Mouse (Mus musculus): ENCODE data around the gene Prdm1. TPM values are rescaled to one million over a fixed set of nuclear protein-coding genes. Genes with fewer than 3 reads are reported as not detected.
A peak's percentile ranks its signal among the peaks of the same experiment; 100 is the strongest.

The Prdm1 gene
- polyA plus RNA-seq, 1 experiment from 2014 or later: 0.15 TPM

DNA sequence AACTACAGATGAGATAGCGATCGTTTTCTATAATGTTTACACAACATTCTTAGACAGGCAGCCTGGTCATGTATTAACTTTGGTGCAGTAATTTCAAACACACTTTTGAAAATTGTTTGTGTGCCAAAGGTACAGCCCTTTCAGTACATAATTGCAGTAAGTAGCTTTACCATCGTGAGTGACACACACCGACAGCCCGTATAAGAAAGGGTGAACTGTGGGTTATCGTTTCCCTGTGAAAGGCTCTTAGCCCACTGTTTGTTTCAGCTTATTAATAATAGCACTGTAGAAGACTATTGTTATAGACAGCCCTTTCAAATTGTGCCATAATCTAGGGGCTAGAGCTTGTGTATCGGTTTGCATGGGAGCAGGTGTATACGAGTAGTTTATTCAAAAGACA, 51.1 kb downstream of the Prdm1 start:
- Histone ChIP-seq H3K4me3 (ENCODE audit: low read depth, low read length) (no peak overlapping the region), H3K4me2 (ENCODE audit: low read depth, low read length) (no peak overlapping the region), H3K27me3 (ENCODE audit: insufficient read depth, low read length) (peaks cover 3% of the 10 kb centered on the region; the same call in 1 of the 2 replicates), H3K4me1 (ENCODE audit: insufficient read depth) (no peaks in the 10 kb centered on the region; the same call in 1 of the 2 replicates), H3K27ac (ENCODE audit: low read depth) (no peak overlapping the region), H3K36me3 (replicated peaks; ENCODE audit: insufficient read depth, low read length) (no peaks in the 10 kb centered on the region), H3K9me3 (ENCODE audit: low read length) (no peaks in the 10 kb centered on the region), H3K9ac (replicated peaks) (no peak overlapping the region)
- WGBS (ENCODE audit: insufficient replicate concordance): 65% methylated on average over 8 of the region's 8 CpGs
- TF ChIP-seq EP300 (IDR thresholded peaks at IDR 0.05; ENCODE audit: low read depth) (no peak), CTCF (IDR thresholded peaks at IDR 0.05; ENCODE audit: low read depth) (no peak)
- no peak for ATAC-seq
- DNase-seq: no peak

DNA sequence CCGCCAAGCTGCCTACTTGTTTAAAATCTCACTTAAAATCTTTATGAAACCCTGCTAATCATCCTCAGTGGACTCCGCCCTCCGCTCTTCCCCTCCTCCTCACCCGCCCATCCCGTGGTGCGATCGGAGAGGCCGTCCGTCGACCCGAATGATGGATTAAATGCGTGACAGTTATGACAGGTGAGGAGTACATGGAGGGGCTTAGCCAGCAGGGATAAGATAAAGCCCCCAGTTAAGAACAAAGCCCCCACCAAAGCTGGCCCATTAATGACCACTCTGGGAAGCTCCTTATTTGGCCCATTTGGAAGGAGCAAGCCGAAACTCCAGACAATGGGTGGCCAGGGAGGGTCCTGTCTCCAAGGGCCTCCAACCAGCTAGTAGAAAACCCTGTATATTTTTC, 51.8 kb downstream of the Prdm1 start:
- no peak overlapping the region for H3K4me2 ChIP-seq (ENCODE audit: low read depth, low read length)
- no peak overlapping the region for H3K4me3 ChIP-seq (ENCODE audit: low read depth, low read length)
- no peak overlapping the region for H3K27ac ChIP-seq (ENCODE audit: low read depth)
- H3K9me3 ChIP-seq (ENCODE audit: low read length): no peaks in the 10 kb centered on the region
- ATAC-seq (no peak), DNase-seq (no peak)
- TF ChIP-seq CTCF (IDR thresholded peaks at IDR 0.05; ENCODE audit: low read depth) (no peak), EP300 (IDR thresholded peaks at IDR 0.05; ENCODE audit: low read depth) (no peak)
- no peaks in the 10 kb centered on the region; the same call in 1 of the 2 replicates for H3K4me1 ChIP-seq (ENCODE audit: insufficient read depth)
- H3K36me3 ChIP-seq (replicated peaks; ENCODE audit: insufficient read depth, low read length): no peaks in the 10 kb centered on the region
- no peak overlapping the region for H3K9ac ChIP-seq (replicated peaks)
- peaks cover 3% of the 10 kb centered on the region; the same call in 1 of the 2 replicates for H3K27me3 ChIP-seq (ENCODE audit: insufficient read depth, low read length)
- 80% methylated on average over 13 of the region's 13 CpGs for WGBS (ENCODE audit: insufficient replicate concordance)

DNA sequence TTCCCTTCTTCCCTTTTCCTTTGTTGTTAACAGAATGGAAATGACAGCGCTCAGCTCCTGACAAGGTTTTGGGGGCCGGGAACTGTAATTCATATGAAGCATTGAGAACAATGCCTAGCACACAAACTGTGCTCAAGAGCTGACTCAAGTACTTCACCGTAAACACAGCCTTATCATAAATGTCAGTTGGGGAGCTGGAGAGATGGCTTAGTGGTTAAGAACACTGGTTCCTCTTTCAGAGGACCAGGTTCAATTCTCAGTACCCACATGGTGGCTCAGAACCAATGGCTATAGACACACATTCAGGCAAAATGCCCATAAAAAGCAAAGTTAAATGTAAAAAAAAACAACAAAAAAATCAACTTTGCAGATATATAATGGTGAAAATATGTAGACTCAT, 52.9 kb downstream of the Prdm1 start:
- WGBS (ENCODE audit: insufficient replicate concordance): 67% methylated on average over 3 of the region's 3 CpGs
- Histone ChIP-seq H3K9ac (replicated peaks) (no peak overlapping the region), H3K36me3 (replicated peaks; ENCODE audit: insufficient read depth, low read length) (no peaks in the 10 kb centered on the region), H3K27me3 (ENCODE audit: insufficient read depth, low read length) (peaks cover 3% of the 10 kb centered on the region; the same call in 1 of the 2 replicates), H3K4me3 (ENCODE audit: low read depth, low read length) (no peak overlapping the region), H3K9me3 (ENCODE audit: low read length) (no peaks in the 10 kb centered on the region), H3K27ac (ENCODE audit: low read depth) (no peak overlapping the region), H3K4me2 (ENCODE audit: low read depth, low read length) (no peak overlapping the region), H3K4me1 (ENCODE audit: insufficient read depth) (no peaks in the 10 kb centered on the region; the same call in 1 of the 2 replicates)
- no peak for DNase-seq
- TF ChIP-seq EP300 (IDR thresholded peaks at IDR 0.05; ENCODE audit: low read depth): no peak
- no peak for TF ChIP-seq CTCF (IDR thresholded peaks at IDR 0.05; ENCODE audit: low read depth)
- no peak for ATAC-seq

DNA sequence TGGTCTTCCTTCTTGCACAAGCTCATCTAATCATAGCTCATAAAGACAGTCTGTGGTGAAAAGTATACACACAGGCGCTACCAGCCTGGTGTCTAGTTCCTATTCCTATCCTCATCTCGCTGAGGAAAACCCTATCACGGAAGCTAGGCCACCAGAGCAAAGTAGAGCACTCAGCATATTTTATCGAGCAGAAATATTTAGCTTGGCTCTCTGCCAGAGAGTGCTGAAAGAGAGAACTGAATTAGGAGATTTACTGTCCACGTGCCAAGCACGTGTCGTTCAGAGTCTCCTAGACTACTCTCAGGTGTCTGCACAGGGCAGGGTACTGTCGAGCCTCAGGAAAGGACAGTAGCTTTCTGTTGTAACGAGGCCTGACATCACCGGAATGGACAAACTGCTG, 54.0 kb downstream of the Prdm1 start:
- no peak overlapping the region for H3K27ac ChIP-seq (ENCODE audit: low read depth)
- TF ChIP-seq EP300 (IDR thresholded peaks at IDR 0.05; ENCODE audit: low read depth): no peak
- TF ChIP-seq CTCF (IDR thresholded peaks at IDR 0.05; ENCODE audit: low read depth): no peak
- no peak overlapping the region for H3K4me2 ChIP-seq (ENCODE audit: low read depth, low read length)
- H3K4me3 ChIP-seq (ENCODE audit: low read depth, low read length): no peak overlapping the region
- ATAC-seq (peak; percentile 94), DNase-seq (peak; percentile 57)
- H3K9ac ChIP-seq (replicated peaks): no peak overlapping the region
- no peaks in the 10 kb centered on the region for H3K9me3 ChIP-seq (ENCODE audit: low read length)
- H3K27me3 ChIP-seq (ENCODE audit: insufficient read depth, low read length): peaks cover 3% of the 10 kb centered on the region; the same call in 1 of the 2 replicates
- no peaks in the 10 kb centered on the region; the same call in 1 of the 2 replicates for H3K4me1 ChIP-seq (ENCODE audit: insufficient read depth)
- WGBS (ENCODE audit: insufficient replicate concordance): 25% methylated on average over 10 of the region's 10 CpGs
- H3K36me3 ChIP-seq (replicated peaks; ENCODE audit: insufficient read depth, low read length): no peaks in the 10 kb centered on the region

DNA sequence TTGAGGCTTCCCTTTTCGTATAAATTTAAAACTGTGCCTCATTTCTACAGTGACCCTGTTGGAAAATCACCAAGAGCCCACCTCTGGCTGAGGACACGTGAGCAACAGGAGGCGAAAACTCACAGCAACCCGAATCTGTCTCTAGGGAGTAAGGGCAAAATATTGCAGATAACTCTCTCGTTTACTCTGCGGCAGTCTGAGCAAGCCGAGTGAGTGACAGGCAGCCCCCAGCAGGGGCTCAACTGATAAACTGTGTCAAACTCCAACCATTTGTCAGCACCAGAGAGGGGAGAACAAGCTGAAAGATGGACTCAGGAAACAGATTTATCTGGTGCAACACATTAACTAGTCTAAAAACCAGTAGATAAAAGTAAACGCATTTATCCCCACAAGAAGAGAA, 62.7 kb downstream of the Prdm1 start:
- ATAC-seq: no peak
- Histone ChIP-seq H3K36me3 (replicated peaks; ENCODE audit: insufficient read depth, low read length) (no peaks in the 10 kb centered on the region), H3K4me3 (ENCODE audit: low read depth, low read length) (no peak overlapping the region), H3K27me3 (ENCODE audit: insufficient read depth, low read length) (peaks cover 21% of the 10 kb centered on the region; the same call in 1 of the 2 replicates), H3K9me3 (ENCODE audit: low read length) (no peaks in the 10 kb centered on the region), H3K27ac (ENCODE audit: low read depth) (no peak overlapping the region), H3K4me2 (ENCODE audit: low read depth, low read length) (no peak overlapping the region), H3K9ac (replicated peaks) (no peak overlapping the region), H3K4me1 (ENCODE audit: insufficient read depth) (0 out of 2 replicates have a peak, but pooled peaks cover 2% of the 10 kb centered on the region)
- no peak for TF ChIP-seq EP300 (IDR thresholded peaks at IDR 0.05; ENCODE audit: low read depth)
- TF ChIP-seq CTCF (IDR thresholded peaks at IDR 0.05; ENCODE audit: low read depth): no peak
- WGBS (ENCODE audit: insufficient replicate concordance): 10% methylated on average over 8 of the region's 8 CpGs
- DNase-seq: no peak

DNA sequence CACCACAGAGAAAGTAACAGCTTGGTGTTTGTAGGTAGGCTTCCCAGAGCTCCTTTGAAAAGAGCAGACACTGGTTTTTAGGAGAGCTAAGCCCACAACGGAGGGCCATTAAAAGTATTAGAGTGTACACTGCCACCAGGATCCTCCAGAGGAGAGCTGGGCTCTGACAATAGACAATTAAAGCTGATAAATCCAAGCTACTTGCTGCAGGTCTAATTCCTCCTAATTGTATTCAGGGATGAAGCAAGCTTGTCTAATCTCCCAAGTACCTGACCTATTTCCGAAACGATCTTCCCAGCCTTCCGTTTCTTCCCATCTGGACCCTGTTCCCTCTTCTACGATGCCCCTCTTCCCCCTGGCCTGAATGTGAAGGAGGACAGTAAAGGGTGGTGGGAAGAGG, 63.7 kb downstream of the Prdm1 start:
- ATAC-seq (no peak), DNase-seq (no peak)
- no peak overlapping the region for H3K27ac ChIP-seq (ENCODE audit: low read depth)
- peaks cover 21% of the 10 kb centered on the region; the same call in 1 of the 2 replicates for H3K27me3 ChIP-seq (ENCODE audit: insufficient read depth, low read length)
- H3K36me3 ChIP-seq (replicated peaks; ENCODE audit: insufficient read depth, low read length): no peaks in the 10 kb centered on the region
- H3K9ac ChIP-seq (replicated peaks): no peak overlapping the region
- TF ChIP-seq EP300 (IDR thresholded peaks at IDR 0.05; ENCODE audit: low read depth): no peak
- TF ChIP-seq CTCF (IDR thresholded peaks at IDR 0.05; ENCODE audit: low read depth): no peak
- no peak overlapping the region for H3K4me2 ChIP-seq (ENCODE audit: low read depth, low read length)
- peaks cover 3% of the 10 kb centered on the region for H3K4me1 ChIP-seq (ENCODE audit: insufficient read depth)
- no peaks in the 10 kb centered on the region for H3K9me3 ChIP-seq (ENCODE audit: low read length)
- H3K4me3 ChIP-seq (ENCODE audit: low read depth, low read length): no peak overlapping the region
- WGBS (ENCODE audit: insufficient replicate concordance): 59% methylated on average over 5 of the region's 5 CpGs

All from liver, postnatal 0 days (tissue).